Mouse (Mus musculus) CD4-positive helper T cell, adult 2 months (primary cell): ENCODE results near the gene Camk1d.

Experiments used
- DNase-seq: peaks from one replicate; pipeline ENCODE4 v3.0.0-alpha.2; 2012; ENCODE audit warnings: low read depth, missing footprints, low spot score

The Camk1d gene

DNA sequence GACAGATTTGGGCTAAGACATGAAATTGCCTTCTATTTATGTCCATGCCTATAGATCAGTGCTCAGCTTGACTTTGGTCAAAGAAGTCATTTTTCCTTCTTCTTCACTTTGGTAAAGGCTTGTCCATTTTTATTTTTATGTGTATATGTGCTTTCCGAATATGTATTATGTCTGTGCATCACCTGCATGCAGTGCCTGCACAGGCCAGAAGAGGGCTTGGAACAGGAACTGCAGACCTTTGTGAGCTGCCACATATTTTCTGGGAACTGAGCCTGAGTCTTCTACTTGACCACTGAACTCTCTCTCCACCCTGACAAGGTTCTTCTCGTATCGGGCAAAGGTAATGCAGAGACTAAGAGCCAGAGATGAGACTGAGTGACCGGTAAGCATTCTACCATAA is 236.1 kb downstream of the Camk1d start:
- no peak for DNase-seq

DNA sequence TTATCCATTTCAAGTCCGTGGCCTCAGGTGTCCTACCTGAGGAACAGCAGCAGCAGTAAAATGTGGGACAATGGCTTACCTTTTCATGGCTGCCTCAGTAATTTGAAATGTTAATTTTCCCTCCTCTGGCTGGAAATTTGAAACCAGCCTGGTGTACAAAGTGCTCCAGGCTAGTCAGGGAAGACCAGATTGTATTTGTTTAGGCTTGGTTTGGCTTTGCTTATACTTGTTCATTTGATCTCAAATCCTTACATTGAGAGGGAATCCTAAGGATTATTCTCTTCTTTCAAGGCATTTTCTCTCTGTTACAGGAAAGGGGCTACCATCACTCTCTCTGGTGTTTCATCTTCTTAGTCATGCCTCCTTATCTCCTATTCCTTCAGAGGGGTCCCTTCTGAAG is 236.8 kb downstream of the Camk1d start:
- DNase-seq: no peak

DNA sequence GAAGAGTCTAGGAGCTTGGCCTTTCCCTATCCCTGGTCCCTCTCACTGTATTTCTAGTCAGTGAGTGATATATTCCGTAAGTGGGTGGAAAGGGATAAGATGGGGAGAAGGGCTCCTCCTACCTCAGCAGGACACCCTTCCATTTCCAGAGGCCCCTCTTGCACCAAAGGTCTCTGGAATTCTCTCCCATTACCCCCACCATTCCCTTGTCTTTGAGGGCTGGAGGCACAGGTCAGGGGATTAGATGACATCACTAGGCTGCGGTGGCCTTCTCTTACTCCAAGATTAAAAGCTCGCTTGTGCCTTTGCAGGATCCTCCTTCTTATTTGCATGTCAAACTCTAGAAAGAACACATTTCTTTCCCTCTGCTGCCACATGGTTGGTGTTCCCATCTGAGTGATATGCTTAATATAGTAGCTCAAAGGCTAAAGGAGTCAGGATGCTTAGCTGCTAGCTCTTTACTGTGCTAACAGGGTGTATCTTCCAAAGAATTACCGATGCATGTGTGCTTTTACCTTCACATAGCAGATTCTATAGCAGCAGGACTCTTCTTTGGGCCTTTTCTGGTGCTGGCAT is 244.9 kb downstream of the Camk1d start:
- DNase-seq: no peak

GRCm38 (mm10) chr2:5467537-5467936 is 246.8 kb downstream of the Camk1d start:
- no peak for DNase-seq

DNA sequence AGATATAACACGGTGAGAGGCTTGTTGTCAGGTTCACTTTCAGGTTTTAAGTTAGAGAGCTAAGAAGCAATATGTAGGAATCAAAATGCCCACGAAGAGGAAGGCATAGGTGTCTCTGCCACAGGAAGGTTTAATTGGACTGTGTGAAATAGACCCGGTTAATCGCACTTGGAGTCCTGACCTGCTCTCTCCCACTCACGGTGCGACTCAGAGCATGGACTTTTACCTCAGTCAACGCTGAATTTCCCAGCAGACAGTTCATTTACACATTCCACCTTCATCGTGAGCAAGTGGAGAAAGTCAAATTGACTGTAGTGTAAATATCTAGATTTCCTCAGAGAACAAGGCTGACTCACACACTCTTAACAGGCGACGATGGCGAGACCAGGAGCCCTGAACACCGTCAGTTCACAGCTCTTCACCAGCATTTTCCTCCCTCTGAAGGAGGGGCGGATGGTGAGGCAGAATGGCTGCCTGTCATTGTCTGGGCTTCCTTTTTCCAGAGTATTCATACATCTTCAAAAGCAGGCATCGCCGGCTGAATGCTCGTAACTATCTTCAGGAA is 255.6 kb downstream of the Camk1d start:
- DNase-seq: no peak

- no peak for DNase-seq
Observed at GRCm38 (mm10) chr2:5458075-5458494, 256.2 kb downstream of the Camk1d start.

- DNase-seq: no peak
Observed at GRCm38 (mm10) chr2:5456108-5456507, 258.2 kb downstream of the Camk1d start.

- no peak for DNase-seq
Observed at GRCm38 (mm10) chr2:5454830-5455229, 259.5 kb downstream of the Camk1d start.

DNA sequence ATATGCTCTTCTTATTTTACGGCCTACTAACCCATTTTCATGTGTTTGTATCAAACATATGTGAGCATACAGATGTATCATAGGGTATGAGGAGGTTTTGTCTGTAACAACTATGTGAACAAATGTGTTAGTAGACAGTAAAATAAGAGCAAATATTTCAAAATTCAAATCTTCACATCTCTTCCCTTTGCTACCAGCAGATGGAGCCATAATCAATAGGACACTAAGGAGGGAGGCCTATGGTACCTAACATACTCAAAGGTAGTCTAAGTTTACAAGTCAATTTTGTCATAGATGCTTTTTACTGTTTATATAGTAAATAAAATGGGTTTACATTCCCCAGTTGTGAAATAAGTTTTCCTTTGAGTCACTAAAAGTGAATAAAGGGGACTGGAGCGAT is 262.7 kb downstream of the Camk1d start:
- peak; percentile 40 for DNase-seq

- DNase-seq: no peak
Observed at GRCm38 (mm10) chr2:5445357-5445756, 269.0 kb downstream of the Camk1d start.

DNA sequence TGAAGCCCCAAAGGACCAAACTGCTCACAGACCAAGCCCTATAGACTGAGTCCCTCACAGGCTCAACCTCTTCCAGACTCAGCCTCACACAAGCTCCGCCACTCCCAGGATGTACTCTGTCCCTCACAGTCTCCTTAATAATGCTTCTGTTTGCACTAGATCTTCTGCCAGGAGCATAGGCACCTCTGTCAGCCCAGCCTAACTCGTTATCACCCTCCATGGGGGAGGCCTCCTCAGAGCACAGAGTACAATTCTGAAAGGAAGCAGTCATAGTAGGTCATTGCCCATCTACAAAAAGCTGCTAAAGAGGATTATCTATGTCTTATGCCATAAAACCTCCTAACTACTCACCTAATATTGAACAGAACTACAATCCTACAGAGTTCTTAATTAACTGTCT is 276.6 kb downstream of the Camk1d start:
- no peak for DNase-seq

DNA sequence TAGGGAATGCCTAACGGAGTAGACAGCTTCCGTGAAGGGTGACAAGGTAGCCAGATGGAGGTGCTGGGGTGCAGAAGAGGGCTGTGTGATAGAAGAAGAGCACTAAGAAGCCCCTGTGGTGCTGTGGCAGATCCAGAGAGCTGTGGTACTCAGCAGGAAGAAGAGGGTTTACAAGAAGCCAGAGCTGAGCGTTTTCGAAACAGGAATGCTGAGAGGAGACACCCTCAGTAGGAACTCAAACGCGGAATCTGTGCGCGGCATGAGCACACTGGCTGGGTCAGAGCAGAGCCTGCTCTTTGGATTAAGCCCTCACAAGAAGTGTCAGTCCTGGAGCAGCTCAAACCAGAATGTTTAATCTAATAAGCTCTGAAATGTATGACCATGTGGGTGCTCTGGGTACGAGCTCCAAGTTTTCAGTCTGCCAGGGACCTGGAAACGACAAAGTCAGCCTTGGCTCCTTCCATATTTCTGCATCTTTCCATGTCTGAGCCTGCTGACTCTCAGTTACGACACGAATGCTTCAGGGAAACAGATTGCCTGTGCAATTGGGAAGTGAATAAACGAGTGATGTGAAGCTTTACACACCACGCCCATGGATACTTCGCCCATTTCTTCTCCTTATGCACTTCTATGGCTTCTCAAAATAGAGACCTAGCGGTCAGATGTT is 278.6 kb downstream of the Camk1d start:
- DNase-seq: no peak

DNA sequence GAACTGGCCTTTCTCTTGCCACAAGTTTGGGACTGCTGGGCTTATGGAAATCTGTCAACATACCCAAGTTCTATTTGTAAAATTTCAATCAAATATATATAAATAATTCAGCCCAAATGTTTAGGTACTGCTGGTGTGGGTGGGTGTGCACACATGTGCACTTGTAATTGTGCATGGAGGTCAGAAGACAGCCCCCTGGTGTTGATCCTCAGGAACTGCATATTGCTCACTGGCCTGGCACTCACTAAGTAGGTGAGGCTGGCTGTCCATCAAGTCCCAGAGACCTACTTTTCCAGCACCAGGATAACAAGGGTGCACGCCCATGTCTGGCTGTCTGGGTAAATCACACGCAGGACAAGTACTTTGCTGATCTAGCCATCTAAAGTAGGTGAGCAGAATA is 283.0 kb downstream of the Camk1d start:
- peak; percentile 48 for DNase-seq

DNA sequence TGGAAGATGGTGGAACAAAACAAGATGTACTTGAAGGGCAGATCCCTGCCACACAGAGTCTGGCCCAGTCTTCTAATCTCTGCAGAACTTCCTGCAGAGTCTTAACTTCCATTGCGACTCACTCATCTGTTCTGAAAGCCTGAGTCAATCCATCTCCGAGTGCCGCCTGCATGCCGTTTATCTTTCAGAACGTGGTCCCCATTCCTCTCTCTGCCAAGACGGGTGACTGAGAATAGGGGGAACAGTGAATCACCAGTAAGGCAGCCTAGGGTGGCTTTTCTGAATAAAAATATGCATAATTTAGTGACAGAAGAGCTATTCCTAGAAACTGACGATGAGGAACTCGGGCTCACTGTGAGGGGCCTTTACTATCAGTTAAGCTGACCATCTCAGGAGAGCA is 284.4 kb downstream of the Camk1d start:
- DNase-seq: no peak

GRCm38 (mm10) chr2:5426110-5426509 is 288.2 kb downstream of the Camk1d start:
- no peak for DNase-seq

DNA sequence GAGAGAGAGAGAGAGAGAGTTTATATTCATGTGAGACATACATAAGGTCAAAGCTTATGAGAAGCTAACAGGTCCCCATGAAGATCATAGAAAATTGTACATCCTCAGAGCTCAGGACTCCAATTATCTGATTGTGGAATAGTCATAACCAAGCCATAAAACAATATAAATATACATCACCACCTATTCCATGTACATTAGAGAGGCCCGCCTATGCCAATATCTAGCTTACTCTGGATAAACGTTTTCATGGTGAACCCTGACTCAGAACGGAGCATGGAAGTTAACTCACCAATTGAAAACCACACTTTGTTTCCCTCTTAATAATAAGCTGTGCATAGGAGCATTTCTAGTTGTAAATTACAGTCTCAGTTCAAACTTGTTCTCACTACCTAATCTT is 288.7 kb downstream of the Camk1d start:
- DNase-seq: no peak

DNA sequence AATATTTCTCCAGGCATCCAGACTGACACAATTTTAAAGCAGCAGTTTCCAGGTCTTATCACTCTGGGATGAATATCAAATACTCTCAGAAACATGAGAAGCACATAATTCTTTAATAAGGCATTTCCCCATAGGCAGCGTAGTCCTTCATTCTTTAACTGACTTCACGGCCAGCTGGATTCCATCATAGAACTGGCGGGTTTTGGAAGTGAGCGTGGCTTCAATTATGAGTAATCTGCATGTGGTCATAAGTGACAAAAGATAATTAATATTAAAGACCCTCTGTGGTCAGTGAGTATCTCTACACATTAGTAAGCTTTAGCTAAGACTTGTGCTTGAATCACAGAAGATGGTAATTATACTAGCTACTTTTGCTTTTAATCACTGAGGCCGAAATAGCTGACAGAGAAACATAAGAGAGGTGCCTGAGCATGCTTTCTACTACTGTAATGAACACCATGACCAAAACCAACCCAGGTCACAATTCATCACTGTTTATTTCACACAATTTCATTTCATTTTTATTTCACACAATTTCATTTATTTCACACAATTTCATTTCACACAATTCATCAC is 293.6 kb downstream of the Camk1d start:
- DNase-seq: no peak

DNA sequence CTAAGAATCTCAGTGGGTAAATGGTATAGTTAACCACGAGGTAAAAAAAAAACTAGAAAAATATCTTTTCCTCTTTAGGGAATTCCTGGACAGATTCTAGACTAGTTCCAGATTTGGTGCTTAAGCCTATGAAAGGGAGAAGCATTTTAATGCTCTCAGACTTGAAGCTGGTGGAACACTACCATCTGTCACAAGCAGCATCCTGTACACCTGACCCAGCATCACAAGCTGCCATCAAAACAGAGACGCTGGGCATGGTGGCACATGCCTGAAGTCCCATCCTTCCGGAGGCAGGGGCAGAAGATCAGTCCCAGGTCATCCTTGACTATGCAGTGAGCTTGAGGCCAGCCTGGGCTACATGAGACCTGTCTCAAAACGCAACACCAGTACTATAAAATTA is 295.5 kb downstream of the Camk1d start:
- no peak for DNase-seq

- no peak for DNase-seq
Observed at GRCm38 (mm10) chr2:5417158-5418032, 296.9 kb downstream of the Camk1d start.

DNA sequence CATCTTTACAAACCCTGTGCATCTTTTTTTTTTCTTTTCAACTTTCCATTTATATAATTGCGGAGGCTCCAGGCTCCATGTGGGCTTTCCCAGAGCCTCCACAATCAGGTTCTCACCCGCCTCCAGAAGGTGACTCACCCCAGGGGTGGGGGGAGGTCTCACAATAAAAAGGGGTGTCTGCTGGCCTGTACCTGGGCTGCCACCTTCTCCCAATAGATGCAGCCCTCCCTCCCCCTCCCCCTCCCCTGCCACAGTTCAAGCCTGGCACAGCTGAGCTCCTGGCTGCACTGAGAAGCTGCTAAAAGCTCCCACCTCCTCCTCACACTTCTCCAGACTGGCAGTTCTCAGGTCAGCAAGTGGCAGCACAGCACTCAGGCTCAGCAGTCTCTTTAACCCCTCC is 302.5 kb downstream of the Camk1d start:
- DNase-seq: no peak

DNA sequence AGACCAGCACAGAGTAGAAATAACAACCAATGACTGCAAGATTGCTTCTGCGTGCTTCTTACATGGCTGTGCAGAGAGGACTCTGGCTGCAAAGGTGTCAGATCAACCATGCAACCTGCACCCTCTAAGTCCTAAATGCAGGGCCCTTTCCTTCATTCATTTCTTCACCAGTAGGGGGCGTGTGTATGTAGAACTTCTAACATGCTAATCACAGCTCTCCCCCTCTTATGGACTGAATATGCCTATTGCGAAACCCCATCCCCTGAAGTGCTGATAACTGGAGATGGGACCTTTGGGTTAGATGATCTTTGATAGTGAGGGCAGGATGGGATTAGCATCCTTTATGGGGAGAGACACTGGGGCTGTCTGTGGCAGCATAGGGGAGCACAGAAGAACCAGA is 310.5 kb downstream of the Camk1d start:
- DNase-seq: peak; percentile 44

DNA sequence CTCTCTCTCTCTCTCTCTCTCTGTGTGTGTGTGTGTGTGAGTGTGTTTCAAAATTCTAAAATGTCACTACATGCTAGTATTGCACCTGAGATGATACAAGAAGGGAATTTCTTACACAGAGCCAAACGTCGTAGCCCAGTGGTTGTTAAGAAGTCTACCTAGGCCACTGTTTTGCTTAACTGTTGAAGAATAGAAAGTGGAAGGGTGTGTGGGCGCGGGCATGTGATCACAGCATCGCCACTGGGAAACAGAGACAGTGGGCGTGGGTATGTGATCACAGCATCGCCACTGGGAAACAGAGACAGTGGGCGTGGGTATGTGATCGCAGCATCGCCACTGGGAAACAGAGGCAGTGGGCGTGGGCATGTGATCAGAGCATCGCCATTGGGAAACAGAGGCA is 312.3 kb downstream of the Camk1d start:
- peak; percentile 52 for DNase-seq
